Mouse (Mus musculus): ENCODE data around the gene Strn.

Strn gene

GRCm38 (mm10) chr17:78737096-78737495, at the start of gene Strn:
Strn (minus strand) TSS chr17:78737196.
- no peak for DNase-seq (ENCODE audit: low spot score)

GRCm38 (mm10) chr17:78778765-78779164, 41.8 kb upstream of the Strn start:
- no peak for DNase-seq (ENCODE audit: low spot score)

- DNase-seq (ENCODE audit: low spot score): no peak
These were observed 35.3 kb upstream of the Strn start for GRCm38 (mm10) chr17:78772317-78772716.

GRCm38 (mm10) chr17:78770932-78771331, 33.9 kb upstream of the Strn start:
- DNase-seq (ENCODE audit: low spot score): no peak

- DNase-seq (ENCODE audit: low spot score): no peak
These were observed 32.3 kb upstream of the Strn start for GRCm38 (mm10) chr17:78769341-78769740.

- no peak for DNase-seq (ENCODE audit: low spot score)
These were observed 31.9 kb upstream of the Strn start for GRCm38 (mm10) chr17:78768937-78769336.

- no peak for DNase-seq (ENCODE audit: low spot score)
These were observed 30.6 kb upstream of the Strn start for GRCm38 (mm10) chr17:78767546-78767945.

GRCm38 (mm10) chr17:78766084-78766483, 29.1 kb upstream of the Strn start:
- DNase-seq (ENCODE audit: low spot score): no peak

GRCm38 (mm10) chr17:78763272-78763671, 26.3 kb upstream of the Strn start:
- DNase-seq (ENCODE audit: low spot score): no peak

- no peak for DNase-seq (ENCODE audit: low spot score)
These were observed 16.1 kb upstream of the Strn start for GRCm38 (mm10) chr17:78752938-78753655.

GRCm38 (mm10) chr17:78752064-78752463, 15.1 kb upstream of the Strn start:
- DNase-seq (ENCODE audit: low spot score): no peak

GRCm38 (mm10) chr17:78748440-78748839, 11.4 kb upstream of the Strn start:
- no peak for DNase-seq (ENCODE audit: low spot score)

GRCm38 (mm10) chr17:78738416-78738815, 1.4 kb upstream of the Strn start:
- DNase-seq (ENCODE audit: low spot score): no peak

GRCm38 (mm10) chr17:78737771-78738170, 775 bp upstream of the Strn start:
- DNase-seq (ENCODE audit: low spot score): no peak

GRCm38 (mm10) chr17:78736473-78736988, 465 bp downstream of the Strn start:
- DNase-seq (ENCODE audit: low spot score): peak; percentile 99

- DNase-seq (ENCODE audit: low spot score): no peak
These were observed 1.1 kb downstream of the Strn start for GRCm38 (mm10) chr17:78735731-78736472.

- peak; percentile 39 for DNase-seq (ENCODE audit: low spot score)
These were observed 2.2 kb downstream of the Strn start for GRCm38 (mm10) chr17:78734806-78735205.

GRCm38 (mm10) chr17:78732056-78732455, 4.9 kb downstream of the Strn start:
- DNase-seq (ENCODE audit: low spot score): no peak

GRCm38 (mm10) chr17:78726746-78727449, 10.1 kb downstream of the Strn start:
- no peak for DNase-seq (ENCODE audit: low spot score)

GRCm38 (mm10) chr17:78724461-78725055, 12.4 kb downstream of the Strn start:
- DNase-seq (ENCODE audit: low spot score): no peak

GRCm38 (mm10) chr17:78721690-78722089, 15.3 kb downstream of the Strn start:
- peak; percentile 50 for DNase-seq (ENCODE audit: low spot score)

- DNase-seq (ENCODE audit: low spot score): no peak
These were observed 17.9 kb downstream of the Strn start for GRCm38 (mm10) chr17:78719086-78719485.

Measured in ovary, adult 18-20 months (tissue).